Mouse (Mus musculus) intestine, embryonic 14.5 days (tissue): Measurements from ENCODE around the gene Armc2. TPM values are rescaled to one million over a fixed set of nuclear protein-coding genes. Genes with fewer than 3 reads are reported as not detected.
"Not testable (repeated sequence)": the region's sequence is repeated elsewhere in the genome, so short reads cannot be mapped to it uniquely, and the experiment has no call there.

Experiments used
- ATAC-seq: fragments of 200-750 bp; cut with Nextera tagmentation; replicated peaks from 2 replicates; pipeline ENCODE4 v1.8.0; 2017; ENCODE audit warnings: low read depth, moderate number of reproducible peaks, moderate TSS enrichment, moderate library complexity; ENCODE audit not compliant: low FRiP score, low TSS enrichment
- DNase-seq: peaks from one replicate; pipeline ENCODE4 v3.0.0-alpha.2; 2018; ENCODE audit warnings: low spot score
- H3K27ac ChIP-seq: fragments of 300-500 bp; sonication (generic); 2 replicates; pipeline ENCODE4 v1.5.1; 2014; ENCODE audit warnings: low read depth, mild to moderate bottlenecking, control low read depth
- H3K27me3 ChIP-seq: fragments of 300-500 bp; sonication (generic); replicated peaks from 2 replicates; pipeline ENCODE4 v1.6.1; 2014; ENCODE audit warnings: low read length, control low read depth; ENCODE audit not compliant: control insufficient read depth, insufficient read depth
- H3K36me3 ChIP-seq: fragments of 300-500 bp; sonication (generic); 2 replicates; pipeline ENCODE4 v1.6.1; 2014; ENCODE audit warnings: low read length, control low read depth; ENCODE audit not compliant: control insufficient read depth, insufficient read depth
- H3K4me1 ChIP-seq: fragments of 300-500 bp; sonication (generic); replicated peaks from 2 replicates; pipeline ENCODE4 v1.6.1; 2014; ENCODE audit warnings: low read length, control low read depth, mixed read lengths; ENCODE audit not compliant: control insufficient read depth, insufficient read depth
- H3K4me2 ChIP-seq: fragments of 300-500 bp; sonication (generic); 2 replicates; pipeline ENCODE4 v1.6.1; 2014; ENCODE audit warnings: low read length
- H3K4me3 ChIP-seq: fragments of 300-500 bp; sonication (generic); 2 replicates; pipeline ENCODE4 v1.5.1; 2014; ENCODE audit warnings: low read depth, low read length, control low read depth, mixed read lengths
- H3K9ac ChIP-seq: fragments of 300-500 bp; sonication (generic); 2 replicates; pipeline ENCODE4 v1.6.1; 2014; ENCODE audit warnings: mild to moderate bottlenecking, low read length
- H3K9me3 ChIP-seq: fragments of 300-500 bp; sonication (generic); 2 replicates; pipeline ENCODE4 v1.6.1; 2016; ENCODE audit warnings: low read length, control low read depth; ENCODE audit not compliant: control insufficient read depth
- WGBS: fragments of 180-500 bp; shearing (Covaris S2); extraction: QIAGEN DNeasy Blood & Tissue Kit; methylation state at CpG from one replicate; pipeline ENCODE4 v1.1.7; 2014; 5-methylcytosine and 5-hydroxymethylcytosine counted together
- polyA plus RNA-seq: library from polyadenylated mRNA; unstranded; fragments of >200 nt; fragmentation: Nextera tagmentation; extraction: Ambion mirVana; gene quantifications from 2 replicates; pipeline ENCODE4 v1.2.1, GENCODE M21; 2014

Armc2 gene
- polyA plus RNA-seq, 1 experiment from 2014 or later = 1.7 TPM

GRCm38 (mm10) chr10:41952354-41952753, 65.9 kb downstream of the Armc2 start:
- H3K27ac ChIP-seq, H3K4me1 ChIP-seq, H3K36me3 ChIP-seq, ATAC-seq, H3K27me3 ChIP-seq, H3K4me2 ChIP-seq, H3K9ac ChIP-seq, H3K4me3 ChIP-seq, DNase-seq, H3K9me3 ChIP-seq: not testable (repeated sequence)
- 92% methylated on average over 6 of the region's 10 CpGs for WGBS

GRCm38 (mm10) chr10:41939090-41939489, 79.2 kb downstream of the Armc2 start:
- Histone ChIP-seq H3K4me1 (peaks cover 21% of the 10 kb centered on the region), H3K27me3 (no peaks in the 10 kb centered on the region), H3K9ac (no peak overlapping the region), H3K4me3 (no peak overlapping the region), H3K4me2 (no peak overlapping the region), H3K9me3 (no peaks in the 10 kb centered on the region), H3K36me3 (no peaks in the 10 kb centered on the region), H3K27ac (no peak overlapping the region)
- 69% methylated on average over 4 of the region's 4 CpGs for WGBS
- ATAC-seq = no peak
- DNase-seq = no peak

GRCm38 (mm10) chr10:41937176-41937575, 81.1 kb downstream of the Armc2 start:
- Histone ChIP-seq H3K9me3 (no peaks in the 10 kb centered on the region), H3K4me1 (peaks cover 21% of the 10 kb centered on the region), H3K36me3 (no peaks in the 10 kb centered on the region), H3K27ac (no peak overlapping the region), H3K9ac (no peak overlapping the region), H3K4me2 (no peak overlapping the region), H3K27me3 (no peaks in the 10 kb centered on the region), H3K4me3 (no peak overlapping the region)
- DNase-seq (no peak), ATAC-seq (no peak)
- WGBS = 35% methylated on average over 4 of the region's 4 CpGs

DNA sequence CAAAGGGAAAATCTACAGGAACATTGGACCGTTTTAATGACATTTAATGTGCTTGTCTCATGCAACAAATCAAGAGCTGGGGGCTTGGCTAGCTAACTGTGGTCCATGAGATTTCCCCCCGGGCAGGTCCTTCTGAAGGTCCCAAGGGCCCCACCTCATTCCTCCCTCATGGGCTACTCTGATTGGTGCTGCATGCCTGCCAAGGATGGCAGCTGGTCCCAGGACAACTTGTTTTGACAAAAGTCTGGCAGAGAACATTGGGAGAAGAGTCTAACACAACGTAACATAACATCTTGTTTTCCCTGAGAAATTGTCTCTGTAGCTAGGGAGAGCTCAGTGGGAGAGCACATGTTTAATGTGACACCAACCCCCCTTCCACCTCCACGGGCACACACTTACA, 82.1 kb downstream of the Armc2 start:
- ATAC-seq (no peak), DNase-seq (no peak)
- Histone ChIP-seq H3K27ac (no peak overlapping the region), H3K27me3 (no peaks in the 10 kb centered on the region), H3K4me1 (peaks cover 21% of the 10 kb centered on the region), H3K4me2 (no peak overlapping the region), H3K9ac (no peak overlapping the region), H3K4me3 (no peak overlapping the region), H3K36me3 (no peaks in the 10 kb centered on the region), H3K9me3 (no peaks in the 10 kb centered on the region)
- WGBS = 50% methylated on average over 4 of the region's 4 CpGs

DNA sequence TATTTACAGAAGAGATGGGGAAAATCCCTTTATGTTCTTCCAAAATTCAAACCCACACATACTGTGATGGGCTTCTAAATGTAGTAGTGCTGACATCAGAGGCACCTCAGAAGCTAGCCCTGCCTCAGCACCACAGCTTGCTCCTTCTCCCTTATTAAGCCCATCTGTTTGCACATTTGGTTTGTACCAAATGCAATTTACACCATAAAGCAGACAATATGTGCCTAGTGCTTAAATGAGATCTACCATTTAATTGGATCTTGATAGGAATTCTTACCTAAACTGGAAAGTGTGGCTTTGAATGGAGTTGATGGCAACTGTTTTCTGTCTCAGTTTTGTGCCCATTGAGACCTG, 82.8 kb downstream of the Armc2 start:
- H3K9me3 ChIP-seq = no peaks in the 10 kb centered on the region
- peak overlapping the region; percentile 42; the same call in 1 of the 2 replicates for H3K4me2 ChIP-seq
- no peak overlapping the region for H3K4me3 ChIP-seq
- ATAC-seq (no peak), DNase-seq (no peak)
- H3K36me3 ChIP-seq = no peaks in the 10 kb centered on the region
- peaks cover 21% of the 10 kb centered on the region for H3K4me1 ChIP-seq
- no peak overlapping the region for H3K9ac ChIP-seq
- 0 out of 2 replicates have a peak overlapping the region, but pooled peaks have one; percentile 38 for H3K27ac ChIP-seq
- H3K27me3 ChIP-seq = no peaks in the 10 kb centered on the region

DNA sequence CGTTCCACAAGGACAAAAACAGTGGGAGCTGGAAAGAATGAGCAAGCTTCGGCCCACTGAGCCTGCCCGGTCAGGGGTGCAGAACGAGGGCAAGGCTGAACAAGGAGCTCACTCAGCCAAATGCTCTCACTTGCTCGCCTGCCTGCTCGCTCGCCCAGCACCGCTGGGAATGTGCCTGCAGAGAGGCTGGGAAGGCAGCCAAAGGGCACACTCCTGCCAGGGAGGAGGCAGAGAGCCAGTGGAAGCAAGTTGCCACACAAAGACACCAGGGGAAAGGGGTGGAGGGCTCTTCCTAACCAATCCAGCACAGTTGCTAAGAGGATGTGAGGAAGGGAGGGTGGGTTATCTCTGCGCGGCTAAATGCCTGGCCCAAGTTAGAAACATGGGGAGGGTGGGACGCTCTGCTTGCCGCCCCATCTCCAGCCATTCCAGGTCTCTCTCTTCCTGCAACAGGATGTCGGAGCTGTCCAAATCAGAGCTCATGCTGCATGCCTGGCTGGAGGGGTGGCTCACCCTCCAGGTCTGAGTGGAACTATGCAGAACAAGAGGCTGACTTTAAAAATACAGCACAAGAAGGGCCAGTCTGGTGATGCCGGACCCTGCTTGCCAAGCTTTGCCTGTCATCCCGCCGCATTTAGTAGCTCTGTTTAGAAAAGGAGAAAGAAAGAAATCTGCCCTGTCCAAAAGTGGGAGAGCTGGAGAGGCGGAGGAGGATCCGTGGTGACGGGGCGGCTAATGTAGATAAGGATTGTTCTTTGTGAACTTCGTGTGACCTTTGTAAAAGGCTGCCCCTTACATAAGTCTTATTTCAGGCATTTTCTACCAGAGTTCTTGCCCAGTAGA, 83.4 kb downstream of the Armc2 start:
- peak; percentile 62; the same call in 1 of the 2 replicates for ATAC-seq
- H3K36me3 ChIP-seq = no peaks in the 10 kb centered on the region
- no peaks in the 10 kb centered on the region for H3K27me3 ChIP-seq
- peak; percentile 67 for DNase-seq
- peak overlapping the region; percentile 42 for H3K4me2 ChIP-seq
- 0 out of 2 replicates have a peak overlapping the region, but pooled peaks have one; percentile 38 for H3K27ac ChIP-seq
- WGBS = 13% methylated on average over 21 of the region's 21 CpGs
- no peaks in the 10 kb centered on the region for H3K9me3 ChIP-seq
- no peak overlapping the region for H3K9ac ChIP-seq
- no peak overlapping the region for H3K4me3 ChIP-seq
- H3K4me1 ChIP-seq = peaks cover 21% of the 10 kb centered on the region

DNA sequence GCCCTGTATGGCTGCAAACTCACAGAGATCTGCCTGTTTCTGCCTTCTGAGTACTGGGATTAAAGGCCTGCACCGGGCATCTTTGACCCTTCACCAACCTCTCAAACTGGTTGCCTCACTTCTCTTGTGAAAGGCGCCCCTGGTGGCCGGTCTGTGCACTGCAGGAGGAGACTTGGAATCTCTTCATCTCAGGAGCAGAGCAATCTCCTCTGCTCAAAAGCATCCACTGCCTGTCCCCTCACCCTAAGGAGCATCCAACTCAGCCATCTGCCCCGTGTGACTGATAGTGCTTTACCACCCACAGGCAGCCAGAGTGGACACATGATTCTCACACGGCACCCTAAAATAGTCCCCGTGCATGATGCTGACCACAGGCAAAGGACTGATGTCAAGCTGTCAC, 84.7 kb downstream of the Armc2 start:
- WGBS = 59% methylated on average over 6 of the region's 6 CpGs
- H3K27me3 ChIP-seq = no peaks in the 10 kb centered on the region
- H3K4me2 ChIP-seq = no peak overlapping the region
- no peak overlapping the region for H3K9ac ChIP-seq
- DNase-seq = peak; percentile 63
- no peak for ATAC-seq
- no peaks in the 10 kb centered on the region for H3K36me3 ChIP-seq
- H3K27ac ChIP-seq = no peak overlapping the region
- H3K4me3 ChIP-seq = no peak overlapping the region
- H3K4me1 ChIP-seq = peaks cover 21% of the 10 kb centered on the region
- no peaks in the 10 kb centered on the region for H3K9me3 ChIP-seq

- DNase-seq (no peak), ATAC-seq (no peak)
- 86% methylated on average over 5 of the region's 5 CpGs for WGBS
- Histone ChIP-seq H3K4me2 (no peak overlapping the region), H3K4me1 (peaks cover 21% of the 10 kb centered on the region), H3K4me3 (no peak overlapping the region), H3K9me3 (no peaks in the 10 kb centered on the region), H3K27ac (no peak overlapping the region), H3K36me3 (no peaks in the 10 kb centered on the region), H3K27me3 (no peaks in the 10 kb centered on the region), H3K9ac (no peak overlapping the region)
These were observed 85.3 kb downstream of the Armc2 start for GRCm38 (mm10) chr10:41932943-41933342.

GRCm38 (mm10) chr10:41931962-41932361, 86.3 kb downstream of the Armc2 start:
- no peak overlapping the region for H3K4me3 ChIP-seq
- ATAC-seq (no peak), DNase-seq (no peak)
- H3K9me3 ChIP-seq = no peaks in the 10 kb centered on the region
- no peaks in the 10 kb centered on the region for H3K36me3 ChIP-seq
- no peak overlapping the region for H3K27ac ChIP-seq
- no peak overlapping the region for H3K9ac ChIP-seq
- peaks cover 18% of the 10 kb centered on the region for H3K4me1 ChIP-seq
- H3K27me3 ChIP-seq = no peaks in the 10 kb centered on the region
- WGBS = 85% methylated on average over 12 of the region's 12 CpGs
- H3K4me2 ChIP-seq = no peak overlapping the region
